Mouse (Mus musculus) stomach, postnatal 0 days (tissue): ENCODE results near the gene Fyb2. TPM values are rescaled to one million over a fixed set of nuclear protein-coding genes. Genes with fewer than 3 reads are reported as not detected.

Source experiments
- ATAC-seq: fragments of 200-750 bp; cut with Nextera tagmentation; 2 replicates; pipeline ENCODE4 v1.8.0; 2017; ENCODE audit not compliant: low FRiP score, low TSS enrichment
- DNase-seq: peaks from one replicate; pipeline ENCODE4 v3.0.0-alpha.2; 2016; ENCODE audit warnings: low spot score
- H3K27ac ChIP-seq: fragments of 300-500 bp; sonication (generic); replicated peaks from 2 replicates; pipeline ENCODE4 v1.5.1; 2014; ENCODE audit warnings: mild to moderate bottlenecking, control low read depth
- H3K27me3 ChIP-seq: fragments of 300-500 bp; sonication (generic); 2 replicates; pipeline ENCODE4 v1.6.1; 2014; ENCODE audit warnings: low read length; ENCODE audit not compliant: control insufficient read depth, insufficient read depth
- H3K36me3 ChIP-seq: fragments of 300-500 bp; sonication (generic); 2 replicates; pipeline ENCODE4 v1.6.1; 2014; ENCODE audit warnings: low read length, mixed read lengths; ENCODE audit not compliant: control insufficient read depth, insufficient read depth
- H3K4me1 ChIP-seq: fragments of 300-500 bp; sonication (generic); replicated peaks from 2 replicates; pipeline ENCODE4 v1.6.1; 2014; ENCODE audit warnings: antibody characterized with exemption; ENCODE audit not compliant: control insufficient read depth, insufficient read depth
- H3K4me2 ChIP-seq: fragments of 300-500 bp; sonication (generic); replicated peaks from 2 replicates; pipeline ENCODE4 v1.6.1; 2014; ENCODE audit warnings: low read depth, mild to moderate bottlenecking, control low read depth, moderate library complexity
- H3K4me3 ChIP-seq: fragments of 300-500 bp; sonication (generic); 2 replicates; pipeline ENCODE4 v1.5.1; 2014; ENCODE audit warnings: low read depth, low read length, control low read depth
- H3K9ac ChIP-seq: fragments of 300-500 bp; sonication (generic); 2 replicates; pipeline ENCODE4 v1.6.1; 2014; ENCODE audit warnings: mild to moderate bottlenecking, low read length, control low read depth, mixed read lengths
- H3K9me3 ChIP-seq: fragments of 300-500 bp; sonication (generic); 2 replicates; pipeline ENCODE4 v1.6.1; 2016; ENCODE audit warnings: low read length; ENCODE audit not compliant: control insufficient read depth
- CTCF ChIP-seq: IDR thresholded peaks from 2 replicates; pipeline ENCODE4 v1.5.1; 2016; ENCODE audit warnings: antibody characterized with exemption, low read depth, mild to moderate bottlenecking, moderate library complexity
- EP300 ChIP-seq: optimal IDR thresholded peaks from 2 replicates; pipeline ENCODE3; 2016; ENCODE audit warnings: antibody characterized with exemption
- WGBS: fragments of 180-500 bp; shearing (Covaris S2); extraction: QIAGEN DNeasy Blood & Tissue Kit; methylation state at CpG from one replicate; pipeline ENCODE4 v1.1.7; 2014; 5-methylcytosine and 5-hydroxymethylcytosine counted together
- polyA plus RNA-seq: library from polyadenylated mRNA; unstranded; fragments of >200 nt; fragmentation: Nextera tagmentation; extraction: Ambion mirVana; gene quantifications from 2 replicates; pipeline ENCODE4 v1.2.1, GENCODE M21; 2015

Fyb2 gene
- polyA plus RNA-seq, 1 experiment from 2014 or later = 0.06 TPM

- no peak overlapping the region for H3K4me2 ChIP-seq
- TF ChIP-seq CTCF = no peak
- TF ChIP-seq EP300 = no peak
- H3K4me1 ChIP-seq = no peaks in the 10 kb centered on the region
- H3K27ac ChIP-seq = no peak overlapping the region
- no peaks in the 10 kb centered on the region for H3K9me3 ChIP-seq
- no peaks in the 10 kb centered on the region for H3K36me3 ChIP-seq
- H3K4me3 ChIP-seq = no peak overlapping the region
- H3K27me3 ChIP-seq = no peaks in the 10 kb centered on the region
- DNase-seq (no peak), ATAC-seq (no peak)
- no peak overlapping the region for H3K9ac ChIP-seq
Observed at GRCm38 (mm10) chr4:104933620-104934019, 20.4 kb downstream of the Fyb2 start.

DNA sequence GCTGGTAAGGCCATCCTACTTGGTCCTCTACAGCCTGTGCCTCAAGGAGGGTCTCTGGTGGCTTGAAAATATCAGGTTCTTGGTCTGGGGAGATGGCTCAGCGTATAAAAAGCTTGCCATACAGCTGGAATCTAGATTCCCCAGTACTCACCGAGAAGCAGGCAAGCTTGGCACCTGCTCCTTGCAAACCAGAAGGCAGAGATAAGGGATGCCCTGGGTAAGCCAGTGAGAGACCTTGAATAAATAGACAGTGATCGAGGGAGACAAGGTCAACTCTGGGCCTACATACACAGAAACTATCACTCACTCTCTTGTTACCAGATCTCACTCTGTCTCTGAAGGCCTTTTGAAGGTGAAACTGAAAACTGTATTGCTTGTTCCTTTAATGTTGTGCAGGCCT lies 21.7 kb downstream of the Fyb2 start:
- DNase-seq (no peak), ATAC-seq (no peak)
- H3K4me1 ChIP-seq = no peaks in the 10 kb centered on the region
- 64% methylated on average over 3 of the region's 3 CpGs for WGBS
- H3K9ac ChIP-seq = no peak overlapping the region
- no peak overlapping the region for H3K4me3 ChIP-seq
- no peak overlapping the region for H3K4me2 ChIP-seq
- H3K27me3 ChIP-seq = no peaks in the 10 kb centered on the region
- TF ChIP-seq EP300 (no peak), CTCF (no peak)
- H3K36me3 ChIP-seq = no peaks in the 10 kb centered on the region
- no peak overlapping the region for H3K27ac ChIP-seq
- H3K9me3 ChIP-seq = no peaks in the 10 kb centered on the region

GRCm38 (mm10) chr4:104935436-104935835 lies 22.2 kb downstream of the Fyb2 start:
- DNase-seq (no peak), ATAC-seq (no peak)
- WGBS = 62% methylated on average over 3 of the region's 3 CpGs
- no peak overlapping the region for H3K27ac ChIP-seq
- no peaks in the 10 kb centered on the region for H3K4me1 ChIP-seq
- no peak overlapping the region for H3K9ac ChIP-seq
- H3K36me3 ChIP-seq = no peaks in the 10 kb centered on the region
- H3K27me3 ChIP-seq = no peaks in the 10 kb centered on the region
- no peak for TF ChIP-seq CTCF
- TF ChIP-seq EP300 = no peak
- no peak overlapping the region for H3K4me3 ChIP-seq
- no peaks in the 10 kb centered on the region for H3K9me3 ChIP-seq
- H3K4me2 ChIP-seq = no peak overlapping the region

DNA sequence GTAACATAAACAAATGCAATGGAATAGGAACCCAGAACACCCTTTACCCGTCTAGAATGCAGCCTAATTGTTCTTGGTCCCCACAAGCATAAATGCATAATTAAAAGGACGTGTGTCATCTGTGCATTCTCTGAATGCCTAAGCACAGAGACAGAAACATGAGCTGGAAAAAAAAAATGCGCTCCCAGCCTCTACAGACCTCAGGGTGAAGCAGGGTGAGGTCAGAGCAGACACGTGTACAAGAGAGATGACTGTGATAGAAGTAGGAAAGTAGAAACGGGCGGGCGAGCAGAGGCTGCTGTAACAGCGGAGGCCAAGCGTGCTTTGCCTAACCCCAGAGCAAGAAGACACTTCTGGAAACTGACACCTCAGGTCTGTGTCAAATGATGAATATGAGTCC lies 22.8 kb downstream of the Fyb2 start:
- Histone ChIP-seq H3K9me3 (no peaks in the 10 kb centered on the region), H3K36me3 (no peaks in the 10 kb centered on the region), H3K9ac (no peak overlapping the region), H3K4me2 (no peak overlapping the region), H3K4me1 (no peaks in the 10 kb centered on the region), H3K4me3 (no peak overlapping the region), H3K27me3 (no peaks in the 10 kb centered on the region), H3K27ac (no peak overlapping the region)
- TF ChIP-seq EP300 (no peak), CTCF (no peak)
- no peak for ATAC-seq
- DNase-seq = no peak
- WGBS = 47% methylated on average over 9 of the region's 9 CpGs

GRCm38 (mm10) chr4:104939535-104939934 lies 26.3 kb downstream of the Fyb2 start:
- no peak for TF ChIP-seq CTCF
- TF ChIP-seq EP300 = no peak
- WGBS = 62% methylated on average over 6 of the region's 6 CpGs
- Histone ChIP-seq H3K9ac (no peak overlapping the region), H3K4me2 (no peak overlapping the region), H3K27ac (no peak overlapping the region), H3K9me3 (no peaks in the 10 kb centered on the region), H3K36me3 (no peaks in the 10 kb centered on the region), H3K27me3 (no peaks in the 10 kb centered on the region), H3K4me1 (no peaks in the 10 kb centered on the region), H3K4me3 (no peak overlapping the region)
- no peak for ATAC-seq
- no peak for DNase-seq

DNA sequence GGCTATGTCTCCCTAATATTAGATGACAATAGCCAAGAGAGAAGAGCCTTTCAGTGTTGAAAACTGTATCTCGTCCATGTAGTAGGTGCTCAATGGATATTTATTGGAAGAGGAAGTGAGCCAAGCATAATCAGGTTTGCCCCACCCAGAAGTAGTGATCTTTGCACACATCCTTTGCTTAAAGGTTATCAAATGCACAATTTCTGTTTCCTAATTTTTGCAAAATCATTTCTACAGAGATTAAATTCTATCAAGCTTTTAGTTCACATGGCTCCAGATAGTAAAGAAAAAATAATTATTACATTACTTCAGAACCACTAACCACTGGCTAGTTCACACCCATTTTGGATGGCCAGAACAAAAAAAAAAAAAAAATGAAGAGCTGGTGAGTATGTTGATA lies 28.6 kb downstream of the Fyb2 start:
- Histone ChIP-seq H3K36me3 (no peaks in the 10 kb centered on the region), H3K4me3 (no peak overlapping the region), H3K4me2 (no peak overlapping the region), H3K27ac (no peak overlapping the region), H3K27me3 (no peaks in the 10 kb centered on the region), H3K4me1 (no peaks in the 10 kb centered on the region), H3K9me3 (no peaks in the 10 kb centered on the region), H3K9ac (no peak overlapping the region)
- no peak for ATAC-seq
- no peak for DNase-seq
- WGBS = 61% methylated on average over 1 of the region's 1 CpGs
- TF ChIP-seq EP300 (no peak), CTCF (no peak)
